Mouse (Mus musculus) liver, postnatal 0 days (tissue): ENCODE results near the gene Ttc34.

ENCODE experiments used
- CTCF ChIP-seq: sonication (generic); IDR thresholded peaks from 2 replicates; pipeline ENCODE4 v1.5.1; 2016; ENCODE audit warnings: antibody characterized with exemption, low read depth
- EP300 ChIP-seq: IDR thresholded peaks from 2 replicates; pipeline ENCODE4 v1.6.1; 2016; ENCODE audit warnings: antibody characterized with exemption, low read depth, mild to moderate bottlenecking

GRCm38 (mm10) chr4:154857366-154858240 is 20.3 kb downstream of the Ttc34 start:
- TF ChIP-seq EP300 (no peak), CTCF (no peak)
